Mouse (Mus musculus) common myeloid progenitor, adult 5-6 weeks (primary cell): ENCODE results near the gene Milr1. TPM values are rescaled to one million over a fixed set of nuclear protein-coding genes. Genes with fewer than 3 reads are reported as not detected.
"Not testable (repeated sequence)": the region's sequence is repeated elsewhere in the genome, so short reads cannot be mapped to it uniquely, and the experiment has no call there.

ENCODE experiments used
- ATAC-seq: replicated peaks from 2 replicates; pipeline ENCODE4 v1.8.0; 2016; ENCODE audit warnings: low read depth, mild to moderate bottlenecking, moderate TSS enrichment, inconsistent platforms; ENCODE audit not compliant: poor library complexity, severe bottlenecking
- total RNA-seq: library from RNA; stranded (forward); fragments of 200-1000, 187-1606 nt; gene quantifications from 2 replicates; pipeline ENCODE4 v1.2.3, GENCODE M21; 2017

The Milr1 gene
- total RNA-seq, 1 experiment from 2014 or later: 67.1 TPM

DNA sequence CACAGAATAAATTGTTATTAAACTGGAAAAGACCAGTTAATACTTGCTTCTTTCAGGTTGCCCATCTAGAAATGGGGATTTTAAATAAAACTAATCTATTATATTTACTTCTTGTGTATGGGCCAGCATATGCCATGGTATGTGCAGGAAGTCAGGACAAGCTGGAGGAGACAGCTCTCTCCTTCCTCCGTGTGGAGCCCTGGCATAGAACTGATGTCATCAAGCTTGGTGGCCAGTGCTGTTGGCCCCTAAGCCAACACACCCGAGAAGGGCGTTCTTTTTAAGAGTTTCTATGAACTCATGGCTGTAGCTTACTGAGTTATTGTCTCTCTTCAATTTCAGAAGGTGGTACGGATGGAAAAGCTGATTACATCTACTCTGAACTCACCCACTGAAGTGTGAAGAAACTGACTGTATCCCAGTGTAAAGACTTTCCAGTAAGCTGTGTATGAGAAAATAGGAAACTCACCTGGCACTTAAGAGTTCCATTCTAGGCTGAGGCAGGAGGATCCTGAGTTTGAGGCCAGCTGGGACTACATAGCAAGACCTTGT is 15.7 kb downstream of the Milr1 start:
- no peak for ATAC-seq

DNA sequence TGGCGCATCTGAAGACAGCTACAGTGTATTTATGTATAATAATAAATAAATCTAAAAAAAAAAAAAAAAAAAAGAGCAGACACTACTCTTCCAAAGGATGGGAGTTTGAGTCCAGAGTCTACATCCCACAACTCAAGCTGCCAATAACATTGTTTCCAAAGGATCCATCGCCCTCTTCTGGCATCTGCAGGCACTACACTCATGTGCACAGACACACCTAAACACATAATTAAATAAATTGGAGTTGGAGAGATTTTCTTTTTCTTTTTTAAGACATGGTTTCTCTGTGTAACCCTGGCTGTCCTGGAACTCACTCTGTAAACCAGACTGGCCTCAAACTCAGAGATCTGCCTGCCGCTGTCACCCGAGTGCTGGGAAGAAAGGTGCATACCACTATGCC is 16.5 kb downstream of the Milr1 start:
- no peak for ATAC-seq

DNA sequence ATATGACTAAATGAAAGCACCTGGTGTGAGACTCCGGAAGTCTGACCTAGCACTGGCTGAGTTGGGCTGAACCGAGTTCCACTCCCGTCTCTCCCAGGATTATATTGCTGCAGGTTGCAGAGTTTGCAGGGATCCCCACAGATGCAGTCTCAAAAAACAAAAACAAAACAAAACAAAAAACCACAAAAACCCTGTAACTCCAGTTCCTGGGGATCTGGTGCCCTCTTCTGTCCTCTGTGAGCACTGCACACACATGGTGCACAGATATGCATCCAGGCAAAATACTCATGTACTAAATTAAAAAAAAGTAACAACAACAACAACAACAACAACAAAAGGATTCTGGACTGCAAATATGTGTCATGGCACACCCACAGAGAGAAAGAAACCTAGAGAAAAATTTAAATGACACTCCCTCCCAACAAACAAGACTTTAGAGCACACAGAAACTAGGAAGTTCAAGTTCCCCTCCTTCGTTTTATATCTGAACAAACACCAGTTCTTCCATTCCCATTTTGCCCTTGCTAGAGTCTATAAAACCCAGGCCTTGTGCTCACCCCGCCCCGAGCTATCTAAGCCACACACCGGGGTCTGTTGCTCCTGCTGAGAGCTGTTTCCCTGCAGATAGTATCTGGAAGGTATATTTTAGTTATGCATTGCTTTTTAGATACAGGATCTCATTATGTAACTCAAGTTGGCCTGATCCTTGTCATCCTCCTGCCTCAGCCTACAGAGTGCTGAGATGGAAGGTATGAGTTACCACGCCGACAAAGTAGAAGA is 19.4 kb downstream of the Milr1 start:
- ATAC-seq: peak; percentile 59

DNA sequence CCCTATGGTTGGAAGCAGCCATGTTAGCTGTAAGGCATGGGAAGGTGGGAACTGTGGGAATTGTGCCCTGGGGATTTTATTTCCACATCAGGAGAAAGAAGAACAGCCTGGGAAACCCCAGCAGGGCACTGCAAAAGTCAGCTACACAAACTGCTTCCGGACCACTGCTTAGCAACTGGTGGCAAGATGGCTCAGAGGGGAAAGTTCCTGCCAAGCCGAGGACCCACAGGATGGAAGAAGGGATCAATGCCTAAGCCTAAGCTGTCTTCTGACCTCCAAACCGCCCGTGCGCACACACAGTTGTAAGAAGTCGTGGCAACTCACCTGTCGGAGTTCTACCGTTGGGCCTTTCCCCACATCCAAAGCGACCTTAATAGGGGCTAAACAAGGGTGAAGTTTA is 22.0 kb downstream of the Milr1 start:
- ATAC-seq: no peak

DNA sequence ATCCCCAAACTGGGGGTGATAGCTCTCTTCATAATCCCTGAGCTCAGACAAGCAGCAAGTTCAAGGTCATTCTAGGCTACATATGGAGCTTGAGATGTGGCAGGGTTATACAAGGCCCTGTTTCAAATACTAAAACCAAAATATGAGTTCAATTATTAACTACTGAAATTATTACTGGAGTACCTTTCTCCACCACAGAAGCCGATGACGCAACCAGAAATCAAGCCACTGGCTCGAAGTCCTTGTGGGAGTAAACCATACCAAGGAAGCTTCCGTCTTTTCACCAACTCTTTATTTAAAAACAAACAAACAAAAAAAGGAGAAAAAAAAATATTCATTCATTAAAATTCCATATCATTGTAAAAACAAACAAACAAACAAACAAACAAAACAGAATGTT is 25.9 kb downstream of the Milr1 start:
- no peak for ATAC-seq

DNA sequence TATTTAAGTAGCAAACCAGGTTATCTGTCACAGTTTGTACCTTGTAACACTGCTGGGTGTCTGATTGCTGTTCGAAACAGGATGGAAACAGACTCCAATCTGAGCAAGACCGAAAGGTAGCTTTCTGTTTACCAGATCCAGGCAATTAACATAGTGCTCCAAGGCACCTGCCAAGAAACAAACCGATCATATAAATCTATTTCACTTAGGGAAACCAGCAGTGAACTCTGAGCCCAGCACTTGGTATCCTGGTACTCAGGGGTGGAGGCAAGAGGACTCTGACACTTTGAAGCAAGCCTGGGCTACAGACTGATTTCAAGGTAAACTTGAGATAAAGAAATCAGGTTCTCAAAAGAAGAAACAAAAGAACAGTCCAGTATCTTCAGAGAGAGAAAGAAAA is 26.4 kb downstream of the Milr1 start:
- no peak for ATAC-seq

DNA sequence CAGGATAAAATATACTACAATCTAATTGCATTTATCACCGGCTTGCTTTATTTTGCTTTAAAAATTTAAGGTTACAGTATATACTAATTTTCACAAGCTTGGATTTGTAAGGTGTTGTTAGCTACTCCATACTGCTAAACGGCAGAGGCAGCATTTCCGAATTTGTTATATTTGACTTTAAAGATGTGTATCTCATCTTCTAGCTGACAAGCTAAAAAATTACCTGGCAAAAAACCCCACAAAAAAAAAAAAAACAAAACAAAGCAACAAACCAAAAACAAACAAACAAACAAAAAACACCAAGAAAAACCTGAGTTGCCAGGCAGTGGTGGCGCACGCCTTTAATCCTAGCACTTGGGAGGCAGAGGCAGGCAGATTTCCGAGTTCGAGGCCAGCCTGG is 27.1 kb downstream of the Milr1 start:
- no peak for ATAC-seq

DNA sequence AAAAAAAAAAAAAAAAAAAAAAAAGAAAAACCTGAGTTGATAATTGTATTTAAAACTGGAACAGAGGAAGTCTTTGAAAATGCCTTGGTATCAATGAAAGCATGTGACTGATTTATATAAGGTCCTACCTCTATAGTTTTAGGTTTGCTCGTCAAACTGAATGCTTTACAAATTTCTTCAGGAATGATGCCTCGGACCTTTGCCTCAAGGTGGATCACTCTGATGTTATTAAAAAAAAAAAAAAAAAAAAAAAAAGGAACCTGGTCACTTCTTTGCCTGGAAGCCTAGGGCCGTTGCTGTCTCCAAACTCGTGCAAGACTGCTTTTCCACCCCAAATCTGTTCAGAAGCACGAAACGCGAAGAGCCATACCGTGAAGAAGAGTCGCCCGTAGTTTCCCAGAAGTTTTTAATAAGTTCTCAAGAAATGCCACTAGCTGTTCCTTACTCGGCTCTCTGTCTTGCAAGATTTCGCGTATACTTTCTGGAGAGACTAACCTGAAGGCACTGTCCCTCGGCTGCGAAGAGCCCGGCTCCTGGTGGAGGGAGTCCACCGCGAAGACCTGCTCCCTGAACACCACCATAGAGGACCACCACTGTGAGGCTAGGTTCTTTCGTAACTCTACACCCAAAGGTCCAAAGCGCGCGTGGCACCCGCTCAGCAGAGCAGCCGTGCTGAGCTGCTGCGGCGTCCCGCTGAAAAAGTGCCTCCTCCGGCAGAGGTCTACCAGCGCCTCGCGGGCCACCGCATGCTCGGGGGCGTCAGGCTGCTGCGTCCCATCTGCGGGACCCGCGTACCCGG is 27.8 kb downstream of the Milr1 start:
- peak; percentile 2 for ATAC-seq

DNA sequence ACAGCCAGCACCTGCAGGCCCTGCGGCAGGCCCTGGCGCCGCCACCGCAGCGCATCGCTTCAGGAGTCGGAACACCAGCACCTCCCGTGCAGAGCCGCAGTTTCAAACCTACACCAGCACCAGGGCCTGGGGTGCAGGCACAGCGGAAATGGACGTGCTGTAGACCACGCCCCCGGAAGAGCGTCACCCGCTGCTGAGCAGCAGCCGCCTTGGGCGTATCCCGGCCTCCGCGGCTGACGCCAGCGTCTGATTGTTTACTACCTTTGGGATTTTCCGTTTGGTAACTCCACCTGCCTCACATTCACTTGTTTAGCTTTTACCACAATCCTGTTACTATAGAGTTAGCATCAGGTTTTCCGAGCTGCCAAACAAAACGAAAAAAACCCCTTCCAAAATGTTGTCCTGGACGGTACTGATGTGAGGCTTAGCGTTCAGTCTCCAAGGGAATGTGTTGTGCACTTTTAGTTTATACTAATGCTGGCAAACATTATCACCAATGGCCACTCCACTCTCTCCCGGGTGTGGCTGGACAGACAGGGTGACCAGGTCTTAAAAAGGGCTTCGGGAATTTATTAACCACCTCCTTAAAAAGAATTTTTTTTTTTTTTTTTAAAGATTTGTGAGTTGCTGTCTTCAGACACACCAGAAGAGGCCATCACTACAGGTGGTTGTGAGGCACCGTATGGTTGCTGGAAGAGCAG is 28.5 kb downstream of the Milr1 start, which contains the start of gene Polg2:
Gene Polg2 (minus strand): TSS at position 150 of the 701 bp plus-strand sequence.
- peak; percentile 80 for ATAC-seq

DNA sequence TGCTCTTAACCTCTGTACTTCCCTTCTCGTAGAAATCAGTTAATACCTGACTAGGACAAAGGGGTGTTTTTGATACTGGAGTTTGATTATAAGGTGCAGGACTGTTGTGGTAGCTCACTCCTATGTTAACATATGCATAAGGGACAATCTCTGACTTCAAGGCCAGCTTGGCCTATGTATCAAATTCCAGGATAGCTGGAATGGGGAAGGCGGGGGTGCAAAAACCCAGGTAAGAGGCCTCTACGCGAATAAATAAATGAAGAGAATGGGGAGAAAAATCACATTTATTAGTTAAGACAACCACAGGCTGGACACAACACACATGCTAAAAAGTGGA is 29.0 kb downstream of the Milr1 start:
- ATAC-seq: no peak

DNA sequence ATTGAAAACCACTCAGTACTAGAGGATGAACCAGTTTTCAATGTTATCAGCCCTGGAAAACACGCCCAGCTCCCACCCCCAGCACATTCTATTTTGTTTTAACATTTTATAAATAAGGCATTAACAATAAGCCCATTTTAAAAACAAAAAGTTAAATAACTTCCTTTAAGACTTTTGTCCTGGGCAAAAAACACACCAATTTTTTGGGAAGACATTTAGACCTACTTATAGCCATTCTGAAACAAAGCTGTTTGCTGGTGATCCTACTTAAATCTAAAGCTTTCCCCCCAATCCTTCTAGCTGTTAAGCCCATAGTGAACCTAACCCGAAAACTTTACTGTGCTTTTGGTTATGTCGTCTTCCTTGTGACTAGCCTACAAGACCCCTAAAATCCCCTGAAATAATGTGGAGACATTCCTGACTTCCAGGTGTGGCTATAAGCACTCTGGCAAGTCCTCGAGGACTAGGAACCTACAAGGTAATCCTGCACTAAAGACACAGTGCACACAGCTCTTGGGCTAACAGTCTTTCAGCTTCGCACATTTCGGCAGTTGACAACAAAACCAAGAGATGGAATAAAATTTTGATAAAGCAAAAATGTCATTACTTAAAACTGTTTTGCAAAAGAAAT is 29.7 kb downstream of the Milr1 start:
- no peak for ATAC-seq

DNA sequence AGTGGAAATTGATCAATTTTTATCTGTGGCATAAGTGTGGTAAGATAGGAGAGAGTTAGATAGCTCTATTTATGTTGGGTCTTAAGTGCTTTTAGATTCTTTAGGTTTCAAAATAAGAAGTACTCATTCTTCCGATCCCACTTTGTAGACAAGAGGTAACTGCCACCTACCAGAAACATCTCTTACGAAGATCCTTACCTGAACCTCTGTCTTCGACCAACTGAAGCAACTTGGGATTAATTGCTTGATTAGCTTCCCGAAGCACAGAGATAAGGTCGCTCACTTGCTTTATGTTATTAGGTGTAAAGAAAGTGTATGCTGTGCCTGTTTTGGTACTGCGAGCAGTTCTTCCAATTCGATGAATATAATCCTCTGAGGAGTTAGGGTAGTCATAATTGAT is 31.2 kb downstream of the Milr1 start:
- ATAC-seq: not testable (repeated sequence)

DNA sequence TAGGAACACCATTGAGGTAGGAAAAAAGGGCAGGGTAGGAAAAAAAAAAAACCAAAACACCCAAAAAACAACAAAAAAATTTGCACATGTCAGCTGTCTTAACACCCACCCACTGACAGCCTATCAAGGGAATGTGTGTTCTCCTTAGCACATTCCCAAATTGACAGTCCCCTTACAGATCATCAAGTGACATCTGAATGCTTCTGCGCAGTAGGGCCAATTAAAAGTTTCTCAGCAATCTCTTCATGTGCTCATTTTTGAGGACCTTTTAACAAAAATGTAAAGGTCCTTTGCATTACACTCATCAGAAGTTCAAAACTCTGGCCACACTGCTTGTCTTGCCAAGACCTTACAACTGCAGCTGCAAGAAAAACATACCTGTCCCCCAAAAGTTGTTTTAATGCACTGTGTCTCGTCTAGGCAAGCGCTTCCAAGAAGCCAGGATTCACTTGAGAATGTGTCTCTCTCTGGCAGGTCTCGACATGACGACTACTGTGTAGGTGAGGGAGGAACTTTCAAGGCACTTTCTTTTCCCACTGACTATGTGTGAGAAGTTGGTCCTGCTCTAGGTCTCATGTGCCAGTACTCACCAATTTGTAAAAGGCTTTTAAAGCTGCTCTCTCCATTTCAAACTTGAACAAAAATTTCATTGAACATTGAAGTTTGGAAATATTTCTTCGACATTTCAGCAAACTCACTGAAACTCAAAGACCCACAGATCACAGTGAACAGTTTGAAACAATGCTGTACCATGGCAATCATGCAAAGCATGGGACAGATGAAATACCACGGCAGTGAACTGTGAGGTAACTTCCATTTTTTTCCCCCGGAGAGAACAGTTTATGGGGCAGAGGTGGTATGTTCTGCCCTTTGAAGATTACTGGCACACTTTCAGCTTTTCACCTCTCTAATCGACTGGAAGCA is 32.1 kb downstream of the Milr1 start:
- no peak for ATAC-seq

DNA sequence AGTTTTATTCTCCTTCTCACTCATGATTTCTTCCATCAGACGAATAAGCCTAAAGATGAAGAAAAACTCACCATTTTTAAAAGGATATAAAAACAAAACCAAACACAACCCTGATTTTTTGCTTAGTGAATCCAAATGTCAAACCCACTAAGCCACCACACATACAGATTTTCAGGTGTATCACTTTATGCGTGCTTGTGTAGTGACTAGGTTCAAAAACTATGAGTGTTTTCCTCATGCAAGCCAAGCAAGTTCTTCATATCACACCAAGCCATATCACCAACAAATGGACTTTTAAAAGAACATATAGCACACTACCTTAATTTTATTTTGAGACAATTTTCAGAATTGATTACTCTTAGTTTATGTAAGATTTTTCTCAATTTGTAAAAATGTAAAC is 33.5 kb downstream of the Milr1 start:
- no peak for ATAC-seq

DNA sequence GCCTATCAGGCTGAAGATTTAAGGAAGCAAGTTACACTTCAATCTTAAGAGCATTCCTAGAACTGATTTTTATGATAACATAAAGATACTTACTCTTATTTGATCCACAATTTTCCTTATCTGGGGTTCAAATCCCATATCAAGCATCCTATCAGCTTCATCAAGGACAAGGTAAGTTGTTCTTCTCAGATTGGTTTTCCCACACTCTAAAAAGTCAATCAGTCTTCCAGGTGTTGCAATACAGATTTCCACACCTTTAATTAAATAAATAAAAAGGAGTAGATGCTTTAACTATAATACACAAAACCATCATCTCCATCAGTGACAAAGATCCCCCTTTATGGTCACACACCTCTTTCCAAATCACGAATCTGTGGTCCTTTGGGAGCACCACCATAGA is 34.0 kb downstream of the Milr1 start:
- ATAC-seq: no peak

DNA sequence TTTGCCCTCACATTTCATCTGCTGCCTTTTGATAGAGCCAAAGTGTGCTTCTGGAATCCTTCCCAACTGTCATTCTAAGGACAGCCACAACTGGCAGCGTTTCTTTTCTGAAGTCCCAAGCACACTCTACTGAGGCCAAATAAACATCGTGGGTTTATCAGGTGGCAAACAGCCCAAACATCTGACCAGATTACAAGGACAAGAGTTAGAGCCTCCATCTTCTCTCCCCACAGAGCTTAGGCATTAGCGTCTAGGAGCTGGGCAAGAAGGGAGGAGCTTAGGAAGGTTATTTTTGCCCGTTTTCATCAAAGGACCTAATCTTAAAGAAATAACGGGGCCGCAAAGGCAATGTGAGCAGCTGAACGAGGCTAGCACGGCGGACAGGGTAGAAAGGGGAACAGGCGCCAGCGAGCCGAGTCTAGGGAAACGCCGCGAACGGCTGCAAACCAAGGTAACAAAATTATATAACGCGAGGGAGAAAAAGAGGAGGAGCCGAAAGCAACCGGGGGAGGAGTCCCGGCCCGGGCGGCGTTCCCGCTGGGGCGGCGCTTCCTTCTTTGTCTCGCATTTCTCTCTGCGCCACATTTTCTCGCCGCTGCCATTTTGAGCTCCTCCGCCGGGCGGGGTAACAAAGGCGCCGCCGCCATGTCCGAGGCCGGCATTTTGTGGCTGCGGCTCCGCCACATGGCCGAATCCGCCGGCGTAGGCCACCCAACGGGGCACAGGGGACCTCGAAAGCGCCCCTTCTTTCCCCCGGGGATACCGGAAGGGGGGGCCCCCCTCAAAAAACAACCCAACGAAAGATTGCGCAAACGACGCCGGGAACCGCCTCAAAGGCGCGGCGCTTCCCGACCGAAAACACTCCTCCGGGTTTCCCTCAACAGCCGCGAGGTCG is 36.4 kb downstream of the Milr1 start:
- peak; percentile 16; the same call in 1 of the 2 replicates for ATAC-seq

DNA sequence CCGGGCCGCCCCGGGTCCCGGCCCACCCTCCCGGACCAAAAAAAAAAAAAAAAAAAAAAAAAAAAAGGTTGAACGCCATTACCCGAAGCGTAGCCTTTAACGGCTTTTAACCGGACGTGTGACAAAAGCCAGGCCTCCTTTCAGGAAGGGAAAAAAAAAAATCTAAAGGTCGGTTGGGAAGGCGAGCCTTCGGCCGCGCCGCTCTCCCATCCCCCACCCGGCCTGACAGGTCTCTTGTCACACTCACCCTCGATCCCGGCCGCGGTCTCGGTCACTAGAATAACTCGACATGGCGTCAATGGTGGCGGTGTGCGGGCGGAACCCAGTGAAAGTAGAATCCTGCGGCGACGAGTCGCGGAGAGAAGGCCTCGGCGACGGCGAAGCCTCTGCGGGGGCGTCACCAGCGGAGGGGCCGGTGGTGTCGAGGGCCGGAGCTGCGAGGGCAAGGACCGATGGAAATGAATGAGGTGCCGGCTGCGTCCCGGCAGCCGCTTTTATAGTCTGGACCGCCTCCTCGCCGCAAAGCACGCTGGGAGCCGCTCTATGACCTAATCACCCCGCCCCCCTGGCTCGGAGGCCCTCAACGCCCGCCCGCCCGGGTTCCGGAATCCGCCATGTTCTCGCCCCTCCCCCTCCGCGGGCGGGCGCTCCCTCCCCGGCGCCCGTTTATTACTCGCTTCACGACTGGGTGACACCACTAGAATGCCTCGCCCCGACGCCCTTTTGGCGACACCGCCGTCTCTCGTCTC is 37.2 kb downstream of the Milr1 start:
- ATAC-seq: peak; percentile 51
